Mouse (Mus musculus) cerebellum, adult (tissue): ENCODE measurements at regions not wholly inside any gene's neighbourhood (a gene's known extent, or its start where the extent isn't known, plus 50 kb on each side); places are given as distances from the start of the nearest gene placed in this dataset.

Experiments
- ATAC-seq: cut with Nextera tagmentation; 2 replicates; pipeline ENCODE4 v1.9.2; 2017; ENCODE audit warnings: mild to moderate bottlenecking, moderate library complexity, mixed read lengths; ENCODE audit not compliant: insufficient number of reproducible peaks, low FRiP score, low TSS enrichment

DNA sequence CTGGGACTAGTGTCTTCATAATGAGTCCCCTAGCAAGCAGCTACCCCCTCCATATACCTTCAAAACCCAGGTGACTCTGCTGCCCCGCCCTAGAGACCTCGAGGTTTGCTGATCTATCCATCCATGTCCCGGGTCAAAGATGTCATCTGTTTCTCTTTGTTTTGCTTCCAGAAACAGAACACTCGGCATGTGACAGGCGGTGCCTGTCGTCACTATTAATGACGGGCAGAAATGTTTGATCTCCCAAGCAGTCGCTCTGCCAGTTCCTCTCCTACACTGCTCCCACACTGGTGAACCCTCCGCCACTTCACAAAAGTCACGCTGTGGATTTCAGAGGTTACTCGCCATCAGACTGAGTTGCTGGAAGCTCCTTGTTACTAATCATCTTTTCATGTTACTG is 287.7 kb upstream of the Nfe2l3 start:
- ATAC-seq = no peak

DNA sequence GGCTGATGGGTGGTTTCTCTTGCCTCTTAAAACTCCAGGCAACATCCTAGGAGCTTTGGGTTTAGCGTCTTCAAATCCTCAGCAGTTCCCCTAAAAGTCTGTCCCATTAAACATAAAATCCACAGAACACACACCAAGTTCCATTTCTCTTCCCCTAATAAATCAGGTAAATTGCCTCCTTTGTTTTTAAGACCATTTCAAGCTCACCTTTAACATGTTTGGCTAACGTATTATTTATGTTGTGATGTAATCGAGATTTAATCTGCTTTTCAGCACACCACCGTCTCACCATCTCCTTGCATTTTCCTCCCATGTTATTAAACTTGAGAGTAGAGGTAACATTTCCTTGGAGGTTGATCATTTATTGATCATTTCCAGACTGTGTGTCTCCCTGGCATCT is 286.6 kb upstream of the Nfe2l3 start:
- ATAC-seq = no peak

DNA sequence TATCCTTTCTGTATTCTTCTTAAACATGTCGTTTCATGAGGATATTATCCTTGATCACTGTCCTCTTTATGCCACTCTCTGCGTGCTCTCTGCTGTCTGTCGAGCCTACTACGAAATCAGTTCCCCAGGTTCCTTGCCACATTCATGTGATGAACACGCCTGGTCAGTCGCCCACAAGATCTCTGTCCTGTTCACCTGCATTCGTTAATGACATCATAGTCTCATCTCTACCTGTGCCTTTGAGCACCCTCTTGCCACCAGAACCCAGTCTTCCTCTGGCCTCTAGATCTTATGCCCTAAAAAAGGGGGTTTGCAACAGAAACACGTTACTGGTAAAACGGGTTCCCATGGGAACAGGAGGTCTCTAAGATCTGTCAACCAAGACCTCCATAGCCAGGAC is 283.6 kb upstream of the Nfe2l3 start:
- no peak for ATAC-seq

DNA sequence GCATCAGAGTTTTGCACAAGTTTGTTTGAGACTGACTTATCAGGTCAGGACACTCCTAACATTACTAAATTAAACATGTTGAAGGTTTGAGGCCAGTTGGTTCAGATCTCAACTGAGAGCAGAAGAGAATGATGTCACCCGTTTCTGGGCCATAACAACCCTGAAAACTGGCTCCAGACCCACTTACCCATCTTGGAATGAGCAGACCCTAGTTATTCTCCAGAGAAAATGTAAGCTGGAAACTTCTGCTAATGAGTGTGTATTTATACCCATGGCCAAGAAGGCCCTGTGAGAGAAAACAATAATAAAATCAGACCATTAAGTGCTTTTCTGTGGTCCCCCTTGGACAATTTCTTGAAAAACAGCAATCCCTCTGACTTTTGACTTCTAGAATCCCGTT is 282.4 kb upstream of the Nfe2l3 start:
- no peak for ATAC-seq

DNA sequence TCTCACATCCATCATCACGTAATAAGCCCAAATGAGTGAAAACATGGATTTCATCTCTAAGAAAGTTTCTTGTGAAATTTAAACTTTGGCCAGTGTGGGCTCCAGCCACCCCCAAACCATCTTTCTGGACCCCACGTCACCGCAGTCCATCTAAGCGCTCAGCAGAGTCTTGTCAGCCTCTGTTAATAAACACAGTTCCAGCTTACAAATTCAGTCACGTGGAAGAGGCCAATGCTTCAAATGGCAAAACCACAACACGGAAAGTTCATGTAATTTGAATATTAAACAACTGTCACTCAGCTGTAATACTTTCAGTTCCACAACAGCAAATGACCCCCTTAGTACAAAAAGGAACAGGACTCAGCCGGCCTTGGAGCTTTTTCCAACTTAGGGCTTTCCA is 282.0 kb upstream of the Nfe2l3 start:
- ATAC-seq = no peak

DNA sequence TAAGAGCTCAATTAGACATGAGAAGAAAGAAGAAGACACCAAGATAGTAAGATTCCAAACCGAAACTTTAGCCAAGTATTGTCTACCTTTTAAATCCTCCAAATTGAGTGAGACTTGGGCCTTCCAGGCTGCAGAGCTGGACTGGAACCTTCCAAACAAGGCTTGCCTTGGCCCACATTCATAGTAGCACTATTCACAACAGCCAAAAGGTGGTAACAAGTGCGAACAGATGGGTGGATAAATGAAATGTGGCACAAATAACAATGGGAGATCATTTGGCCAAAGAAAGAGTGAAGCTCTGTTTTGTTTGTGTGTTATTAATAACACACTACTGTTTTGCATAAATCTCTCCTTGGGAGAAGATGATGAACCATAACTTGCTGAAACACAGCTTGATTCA is 281.6 kb upstream of the Nfe2l3 start:
- ATAC-seq = no peak; the same call in 1 of the 2 replicates

DNA sequence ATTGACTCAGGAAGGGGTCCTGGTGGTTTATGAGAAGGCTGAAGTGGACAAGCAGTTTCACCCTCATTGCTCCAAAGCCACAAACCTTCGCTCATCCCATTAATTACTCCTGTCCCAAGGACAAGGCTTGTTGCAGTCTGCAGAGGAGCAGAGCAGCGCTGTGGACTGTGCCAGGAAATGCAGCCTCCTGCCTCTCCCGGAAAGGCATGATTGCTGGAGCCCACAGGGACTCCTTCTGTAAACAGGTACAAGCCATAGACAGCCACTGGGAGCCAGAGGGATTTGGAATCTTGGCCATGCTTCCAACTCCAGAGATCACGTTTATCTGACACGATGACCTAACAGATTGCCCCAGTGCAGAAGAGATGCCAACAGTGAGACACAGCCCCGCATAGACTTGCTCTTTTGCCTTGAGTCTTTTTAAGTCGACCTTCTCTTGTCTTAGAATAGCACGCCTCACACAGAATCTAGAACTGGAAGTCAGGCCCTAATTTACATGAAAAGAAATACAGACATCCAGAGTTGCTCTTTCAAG is 275.6 kb upstream of the Nfe2l3 start:
- no peak for ATAC-seq

DNA sequence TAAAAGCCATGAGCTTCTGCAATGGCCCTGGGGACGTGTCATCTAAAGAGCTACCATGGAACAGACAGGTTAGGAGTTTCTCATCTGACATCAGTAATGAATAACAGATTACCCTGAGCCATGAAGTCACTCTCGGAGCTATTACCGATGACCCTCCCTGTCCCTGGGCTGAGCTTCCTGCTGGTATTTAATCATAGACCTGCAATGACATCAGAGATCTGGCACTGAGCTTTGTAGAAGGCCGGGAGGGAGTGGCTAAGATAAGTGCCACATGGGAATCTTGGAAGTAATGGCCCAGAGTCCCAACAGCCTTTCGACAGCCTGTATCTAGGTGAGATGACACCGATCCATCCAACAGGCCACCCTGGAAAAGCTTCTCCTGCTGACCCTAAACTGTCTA is 271.3 kb upstream of the Nfe2l3 start:
- no peak for ATAC-seq

DNA sequence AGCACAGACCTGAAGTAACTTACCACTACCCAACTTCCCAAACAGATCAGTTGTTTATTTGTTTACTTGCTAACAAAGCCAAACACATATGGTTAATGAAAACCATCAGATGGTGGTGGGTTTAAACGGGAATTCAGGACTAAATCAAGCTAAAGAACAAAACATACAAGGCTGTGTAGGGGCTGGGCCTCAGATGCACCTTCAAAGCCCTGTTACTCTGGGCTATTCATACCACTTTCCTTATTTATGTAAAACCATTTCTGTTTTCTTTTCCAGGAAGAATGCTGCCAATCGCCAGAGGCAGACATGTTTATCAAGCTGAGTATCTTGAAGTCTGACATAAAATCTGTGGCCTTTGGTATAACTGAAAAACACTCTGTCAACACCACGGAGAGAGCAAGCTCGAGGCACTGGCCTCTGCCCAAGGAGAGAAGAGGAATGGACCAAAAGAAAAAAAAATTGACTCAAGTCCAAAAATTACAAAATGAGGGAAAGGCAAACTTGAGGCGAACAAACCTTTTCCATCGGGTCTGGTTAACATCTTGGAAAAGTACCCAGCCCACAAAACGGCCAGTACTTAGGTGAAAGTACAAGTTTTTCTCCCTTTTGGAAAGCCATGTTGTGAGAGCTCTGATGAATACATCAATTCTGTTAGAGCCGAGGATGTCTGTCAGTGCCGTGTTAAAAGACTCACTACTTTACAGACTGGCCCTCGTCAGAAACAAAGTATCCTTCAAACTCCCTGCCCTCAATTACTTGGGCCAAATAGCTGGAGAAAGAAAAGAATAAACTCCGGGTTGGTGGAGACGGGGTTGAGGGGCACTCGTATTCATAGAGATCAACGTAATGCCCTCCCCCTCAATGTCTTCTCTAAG is 270.0 kb upstream of the Nfe2l3 start:
- no peak for ATAC-seq

DNA sequence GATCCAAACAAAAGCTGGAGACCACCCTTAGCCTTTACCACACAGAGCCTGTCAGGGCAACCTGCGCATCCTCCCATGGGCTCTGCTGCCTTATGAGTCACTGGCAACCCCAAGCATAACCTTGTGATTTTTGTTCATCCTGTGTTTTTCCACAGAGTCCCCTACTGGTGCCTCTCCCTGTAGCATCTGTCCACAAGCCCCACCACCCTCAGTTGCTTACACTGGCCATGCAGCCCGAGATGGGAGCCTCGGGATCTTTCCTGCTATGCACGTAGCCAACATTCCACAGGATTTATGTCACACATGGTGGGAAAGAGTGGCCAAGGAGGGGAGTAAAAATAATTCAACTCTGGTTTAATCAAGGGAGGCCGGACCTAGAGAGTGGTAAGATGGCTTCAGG is 269.2 kb upstream of the Nfe2l3 start:
- ATAC-seq = no peak

DNA sequence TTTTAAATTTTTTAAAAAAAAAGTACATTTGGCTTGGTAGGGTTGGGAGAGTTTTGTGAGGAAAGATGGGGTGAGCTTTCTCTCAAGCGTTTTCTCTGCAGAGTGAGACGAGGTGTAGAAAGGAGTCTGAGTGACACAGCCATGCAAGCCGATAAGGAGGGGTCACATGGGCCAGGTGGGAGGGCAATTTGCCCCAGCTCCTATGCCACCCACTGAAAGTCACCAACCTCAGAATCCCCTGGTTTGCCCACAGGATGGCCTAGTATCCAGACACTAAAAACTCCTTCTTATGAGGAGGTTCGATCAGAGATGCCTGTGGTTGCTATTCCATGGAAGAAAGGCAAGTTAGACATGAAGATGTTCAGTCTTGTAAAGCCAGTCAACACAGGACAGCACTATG is 268.6 kb upstream of the Nfe2l3 start:
- ATAC-seq = no peak

DNA sequence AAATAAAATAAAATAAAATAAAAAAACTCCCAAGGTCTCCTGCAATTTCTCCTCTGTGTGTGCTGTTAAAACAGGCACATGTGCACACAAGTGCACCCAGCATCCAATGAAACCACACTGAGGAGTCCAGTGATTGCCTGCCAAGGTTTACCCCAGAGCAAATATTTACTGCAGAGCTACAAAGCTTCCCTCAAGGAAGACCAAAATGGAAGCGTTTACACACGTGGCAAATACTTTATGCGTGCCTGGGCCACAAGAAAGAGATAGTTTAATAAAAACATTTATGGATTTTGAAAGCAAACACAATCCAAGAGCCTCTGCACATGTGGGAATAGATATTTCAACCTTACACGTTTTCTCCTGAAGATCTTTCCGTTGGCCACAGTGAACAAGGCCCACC is 265.4 kb upstream of the Nfe2l3 start:
- ATAC-seq = no peak

DNA sequence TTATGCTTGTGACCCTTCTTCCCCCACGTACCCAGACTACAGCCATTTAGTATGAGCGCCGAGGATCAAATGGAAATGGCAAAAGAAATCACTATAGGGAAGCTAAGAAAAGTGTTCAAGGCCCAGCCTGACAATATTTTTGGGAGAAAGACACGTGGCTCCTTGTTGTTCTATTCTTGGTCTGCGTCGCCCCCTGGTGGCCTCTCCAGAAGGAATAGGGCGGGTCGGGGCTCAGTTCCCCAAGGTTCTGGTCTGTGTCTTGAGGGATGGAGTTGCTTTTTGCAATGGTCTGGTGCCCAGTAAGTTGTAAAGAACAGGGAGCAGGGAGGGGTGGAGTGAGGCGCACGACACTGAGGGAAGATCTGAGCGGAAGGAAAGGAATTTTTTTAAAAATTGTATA is 264.4 kb upstream of the Nfe2l3 start:
- no peak for ATAC-seq

DNA sequence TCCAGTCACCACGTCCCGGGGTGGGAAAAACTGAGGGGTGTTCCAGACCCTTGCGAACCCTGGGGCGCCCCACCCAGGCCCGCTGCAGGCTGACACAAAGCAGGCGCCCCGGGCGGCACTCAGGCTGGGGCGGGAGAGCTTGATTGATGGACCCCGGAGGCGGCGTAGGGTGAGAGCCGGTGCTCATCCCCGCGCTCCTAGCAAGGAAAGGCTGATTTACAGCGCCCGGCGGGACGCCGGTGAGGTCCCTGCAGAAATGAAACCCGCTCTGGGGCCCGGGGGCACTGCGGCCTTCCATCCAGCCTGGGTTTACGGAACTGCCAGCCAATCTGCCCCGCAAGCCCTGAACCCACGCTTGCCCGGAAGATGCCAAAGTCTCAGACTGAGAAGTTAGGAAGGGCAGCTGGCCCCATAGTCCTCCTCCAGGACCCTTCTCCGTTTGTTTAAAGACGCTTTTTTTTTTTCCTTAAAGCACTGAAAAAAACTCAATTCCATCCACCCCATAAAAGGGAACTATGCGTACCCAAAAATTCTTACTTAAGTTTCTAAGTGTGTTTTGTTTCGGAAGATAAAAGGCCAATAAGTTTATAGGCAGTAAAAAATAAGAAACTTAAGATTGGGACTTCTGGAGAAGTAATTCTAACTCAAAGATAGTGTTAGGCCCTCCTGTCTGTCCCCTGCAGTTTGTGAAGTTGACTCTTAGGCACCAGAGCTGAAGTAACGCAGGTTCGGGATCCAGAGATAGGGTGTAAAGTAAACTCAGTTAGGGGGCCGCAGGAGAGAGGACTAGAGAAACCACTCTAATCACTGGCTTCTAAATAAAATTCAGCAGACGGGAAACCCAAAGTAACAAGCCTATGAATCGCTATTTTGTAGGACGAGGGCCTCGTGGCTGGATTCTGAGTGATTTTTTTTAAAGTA is 263.4 kb upstream of the Nfe2l3 start:
- ATAC-seq = no peak; the same call in 1 of the 2 replicates

DNA sequence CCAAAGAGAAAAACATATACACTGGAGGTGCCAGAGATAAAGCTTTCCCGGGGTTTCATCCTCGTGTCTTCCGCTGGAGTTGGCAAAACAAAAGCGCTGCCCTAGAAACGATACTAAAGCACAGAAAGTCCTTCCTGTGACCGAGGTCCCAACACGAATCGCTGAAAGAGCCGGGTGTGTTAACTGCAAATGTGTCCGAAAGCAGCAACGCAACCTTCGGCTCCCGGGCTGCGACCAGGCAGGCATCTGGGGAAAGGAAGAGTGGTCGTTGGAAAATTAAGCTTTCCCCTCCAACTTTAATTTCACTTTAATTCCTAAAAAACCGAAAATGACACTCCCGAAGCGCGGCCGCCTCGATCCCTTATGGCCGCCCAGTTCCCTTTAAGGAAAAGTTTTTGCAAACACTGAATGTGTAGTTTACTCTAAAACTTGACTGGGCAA is 262.5 kb upstream of the Nfe2l3 start:
- ATAC-seq = no peak

DNA sequence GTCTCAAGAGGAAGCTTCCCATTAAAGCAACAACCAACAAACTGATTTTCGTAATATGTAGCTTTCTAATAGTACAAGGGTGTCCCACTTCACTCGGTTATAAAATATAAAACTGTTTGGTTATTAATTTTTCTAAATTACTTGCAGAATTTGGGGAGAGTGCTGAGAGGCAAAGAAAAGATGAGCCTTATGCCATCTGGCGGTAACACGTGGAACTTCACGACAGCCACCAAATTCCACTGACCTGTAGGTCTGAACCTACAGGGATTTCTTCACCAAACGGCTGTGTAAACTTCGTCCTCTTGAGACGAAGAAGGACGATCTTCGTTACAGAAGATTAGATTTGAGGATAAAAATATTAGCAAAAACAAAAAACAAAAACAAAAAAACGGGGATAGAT is 262.1 kb upstream of the Nfe2l3 start:
- no peak for ATAC-seq

DNA sequence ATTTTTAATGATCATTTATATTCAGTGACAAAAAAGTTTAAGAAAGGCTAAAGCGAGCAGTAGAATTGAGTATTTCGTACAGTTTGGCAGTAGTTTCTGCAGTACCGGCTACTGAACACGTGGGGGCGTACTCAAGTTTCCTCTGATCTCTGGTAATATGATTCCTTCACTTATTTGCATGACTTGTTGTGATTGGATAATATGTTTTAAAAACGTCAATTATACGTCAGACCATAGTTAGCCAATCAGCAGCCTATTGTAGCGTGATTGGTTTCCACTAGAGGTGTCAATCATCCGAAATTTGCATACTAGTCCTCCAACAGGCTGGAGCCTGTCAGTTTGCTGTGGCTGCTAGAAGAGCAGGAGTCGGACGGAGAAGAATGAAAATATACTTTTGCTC is 261.6 kb upstream of the Nfe2l3 start:
- ATAC-seq = no peak

DNA sequence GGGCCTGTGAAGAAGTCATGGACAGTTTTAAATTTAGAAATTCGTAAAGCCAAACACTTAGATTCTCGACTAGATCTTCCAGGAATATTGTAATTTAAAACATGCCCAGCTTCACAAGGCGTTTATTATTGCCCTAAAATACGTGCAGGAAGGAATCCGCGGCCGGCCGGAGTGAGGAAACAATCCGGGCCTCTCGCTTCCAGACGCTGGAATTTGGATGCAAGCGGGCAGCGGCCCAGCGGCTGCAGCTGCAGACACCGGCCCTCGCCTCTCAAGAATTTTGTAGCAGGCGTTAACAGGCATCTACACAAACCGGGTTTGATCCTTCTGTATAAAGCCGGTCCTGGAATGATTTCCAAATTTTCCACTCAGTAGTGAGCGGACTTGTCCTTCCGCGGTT is 260.7 kb upstream of the Nfe2l3 start:
- no peak for ATAC-seq

DNA sequence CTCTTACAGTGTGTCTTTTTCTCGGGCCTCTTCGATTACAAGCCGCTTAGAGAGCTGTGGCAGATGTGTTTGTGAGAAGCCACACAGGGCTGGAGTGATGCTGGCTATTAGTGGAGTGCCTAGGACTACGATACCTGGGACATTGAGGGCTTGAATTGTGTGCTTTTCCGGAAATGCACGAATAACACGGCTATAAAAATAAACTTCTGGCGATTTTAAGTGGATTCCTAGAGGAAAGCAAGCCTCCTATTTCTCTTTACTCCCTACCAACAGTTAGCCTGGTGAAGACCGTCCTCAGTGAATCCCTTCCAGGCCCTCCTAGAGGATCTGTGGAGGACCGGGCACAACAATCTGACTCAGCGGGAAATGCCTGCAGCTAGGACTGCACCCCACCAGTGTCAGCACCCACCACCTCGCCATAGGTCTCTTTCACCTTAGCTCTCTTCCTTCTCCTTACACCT is 260.1 kb upstream of the Nfe2l3 start:
- ATAC-seq = no peak

DNA sequence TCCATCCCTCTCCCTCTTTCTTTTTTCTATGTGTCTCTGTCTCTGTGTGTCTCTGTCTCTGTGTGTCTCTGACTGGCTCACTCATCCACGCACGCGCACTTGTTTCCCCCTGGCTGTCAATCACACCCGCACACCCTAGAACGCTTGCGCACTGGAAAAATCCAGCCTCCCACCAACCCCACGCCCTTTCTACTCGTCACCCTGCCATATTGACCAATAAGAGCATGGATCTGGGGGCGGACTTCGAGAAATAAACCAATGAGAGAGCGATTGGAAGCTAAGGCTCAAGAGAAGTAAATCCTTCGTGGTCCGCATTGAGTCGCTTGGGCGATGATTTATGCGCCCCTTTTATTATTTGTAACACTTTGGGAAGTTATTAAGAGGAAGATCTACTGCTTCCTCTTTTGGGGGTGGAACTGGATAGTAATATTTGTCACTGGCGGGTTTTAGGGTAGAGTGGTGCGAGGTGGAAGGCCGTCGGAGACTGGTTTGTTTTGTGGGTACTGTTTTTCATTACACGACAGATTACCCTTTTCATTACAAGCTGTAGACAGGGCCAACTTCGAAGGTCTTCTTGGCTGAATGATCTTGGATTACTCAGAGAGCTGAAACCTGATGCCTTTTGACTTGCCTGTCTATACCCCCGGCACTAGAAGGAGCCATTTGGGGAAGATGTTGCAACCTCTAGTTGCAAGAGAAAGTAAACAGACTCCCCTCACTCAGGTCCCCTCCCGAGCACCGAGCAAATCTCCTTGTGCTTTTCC is 259.4 kb upstream of the Nfe2l3 start:
- no peak for ATAC-seq
